Mouse (Mus musculus): ENCODE data around the gene Pglyrp2. TPM values are rescaled to one million over a fixed set of nuclear protein-coding genes. Genes with fewer than 3 reads are reported as not detected.

Pglyrp2 gene
- total RNA-seq, 2 experiments from 2014 or later = not detected

- intact Hi-C loops (cut with DNase I) = no loop called here
- no peak for DNase-seq (ENCODE audit: extremely low spot score in 1 of 2, low spot score in 2 of 2)
- no peak overlapping the region for H3K4me3 ChIP-seq
- no peak for TF ChIP-seq CTCF (IDR thresholded peaks at IDR 0.05)
- no peak overlapping the region for H3K27ac ChIP-seq
Observed at GRCm38 (mm10) chr17:32435151-32435550, 11.2 kb upstream of the Pglyrp2 start.

GRCm38 (mm10) chr17:32434324-32434723 is 10.4 kb upstream of the Pglyrp2 start:
- Histone ChIP-seq H3K27ac (no peak overlapping the region), H3K4me3 (no peak overlapping the region)
- no peak for TF ChIP-seq CTCF (IDR thresholded peaks at IDR 0.05)
- no peak for DNase-seq (ENCODE audit: extremely low spot score in 1 of 2, low spot score in 2 of 2)
- intact Hi-C loops (cut with DNase I) = loop anchor here (5.0 kb wide), 1 partner anchor 58 kb away; no protein-coding TSS in a partner anchor

GRCm38 (mm10) chr17:32431972-32432371 is 8.0 kb upstream of the Pglyrp2 start:
- intact Hi-C loops (cut with DNase I) = loop anchor here (2.0 to 5.0 kb wide), 3 partner anchors 45 to 83 kb away; no protein-coding TSS in a partner anchor
- Histone ChIP-seq H3K4me3 (no peak overlapping the region), H3K27ac (no peak overlapping the region)
- no peak for DNase-seq (ENCODE audit: extremely low spot score in 1 of 2, low spot score in 2 of 2)
- TF ChIP-seq CTCF (IDR thresholded peaks at IDR 0.05) = peak; percentile 60

- Histone ChIP-seq H3K4me3 (no peak overlapping the region), H3K27ac (no peak overlapping the region)
- intact Hi-C loops (cut with DNase I) = no loop called here
- DNase-seq (ENCODE audit: extremely low spot score in 1 of 2, low spot score in 2 of 2) = no peak
- TF ChIP-seq CTCF (IDR thresholded peaks at IDR 0.05) = no peak
Observed at GRCm38 (mm10) chr17:32426610-32427009, 2.6 kb upstream of the Pglyrp2 start.

- TF ChIP-seq CTCF (IDR thresholded peaks at IDR 0.05) = no peak
- DNase-seq (ENCODE audit: extremely low spot score in 1 of 2, low spot score in 2 of 2) = no peak
- Histone ChIP-seq H3K4me3 (no peak overlapping the region), H3K27ac (no peak overlapping the region)
- intact Hi-C loops (cut with DNase I) = no loop called here
Observed at GRCm38 (mm10) chr17:32420781-32421180, 3.2 kb downstream of the Pglyrp2 start.

GRCm38 (mm10) chr17:32419989-32420388 is 4.0 kb downstream of the Pglyrp2 start:
- Histone ChIP-seq H3K27ac (no peak overlapping the region), H3K4me3 (no peak overlapping the region)
- no peak for TF ChIP-seq CTCF (IDR thresholded peaks at IDR 0.05)
- no peak for DNase-seq (ENCODE audit: extremely low spot score in 1 of 2, low spot score in 2 of 2)
- intact Hi-C loops (cut with DNase I) = no loop called here

- no peak for TF ChIP-seq CTCF (IDR thresholded peaks at IDR 0.05)
- DNase-seq (ENCODE audit: extremely low spot score in 1 of 2, low spot score in 2 of 2) = no peak
- intact Hi-C loops (cut with DNase I) = no loop called here
- Histone ChIP-seq H3K27ac (no peak overlapping the region), H3K4me3 (no peak overlapping the region)
Observed at GRCm38 (mm10) chr17:32416771-32417170, 7.2 kb downstream of the Pglyrp2 start.

GRCm38 (mm10) chr17:32415417-32416020 is 8.4 kb downstream of the Pglyrp2 start:
- TF ChIP-seq CTCF (IDR thresholded peaks at IDR 0.05) = no peak
- intact Hi-C loops (cut with DNase I) = no loop called here

GRCm38 (mm10) chr17:32411898-32412297 is 12.1 kb downstream of the Pglyrp2 start:
- Histone ChIP-seq H3K4me3 (no peak overlapping the region), H3K27ac (no peak overlapping the region)
- intact Hi-C loops (cut with DNase I) = no loop called here
- TF ChIP-seq CTCF (IDR thresholded peaks at IDR 0.05) = no peak
- no peak for DNase-seq (ENCODE audit: extremely low spot score in 1 of 2, low spot score in 2 of 2)

More at GRCm38 (mm10) chr17:32415417-32416020, 8.4 kb downstream of the Pglyrp2 start:
- H3K27ac ChIP-seq = no peak overlapping the region
- no peak overlapping the region for H3K4me3 ChIP-seq
- DNase-seq (ENCODE audit: extremely low spot score in 1 of 2, low spot score in 2 of 2) = no peak

GRCm38 (mm10) chr17:32403417-32403816 is 20.6 kb downstream of the Pglyrp2 start, which contains the start of gene Rasal3:
TSS of gene Rasal3 (minus strand) at chr17:32403583.
- no peak for TF ChIP-seq CTCF (IDR thresholded peaks at IDR 0.05)
- H3K4me3 ChIP-seq = 0 out of 2 replicates have a peak within 1 kb of the TSS, but pooled peaks have one; percentile 7
- DNase-seq (ENCODE audit: extremely low spot score in 1 of 2, low spot score in 2 of 2) = no peak
- no peak within 1 kb of the TSS for H3K27ac ChIP-seq
- intact Hi-C loops (cut with DNase I) = no loop called here

- no peak for DNase-seq (ENCODE audit: extremely low spot score in 1 of 2, low spot score in 2 of 2)
- intact Hi-C loops (cut with DNase I) = no loop called here
- no peak for TF ChIP-seq CTCF (IDR thresholded peaks at IDR 0.05)
- H3K27ac ChIP-seq = no peak overlapping the region
- H3K4me3 ChIP-seq = no peak overlapping the region
Observed at GRCm38 (mm10) chr17:32402779-32403157, 21.2 kb downstream of the Pglyrp2 start.

GRCm38 (mm10) chr17:32402011-32402778 is 21.8 kb downstream of the Pglyrp2 start:
- H3K4me3 ChIP-seq = no peak overlapping the region
- TF ChIP-seq CTCF (IDR thresholded peaks at IDR 0.05) = no peak
- H3K27ac ChIP-seq = no peak overlapping the region
- intact Hi-C loops (cut with DNase I) = no loop called here
- DNase-seq (ENCODE audit: extremely low spot score in 1 of 2, low spot score in 2 of 2) = no peak
